ENCODE assay signal across 9 mouse cellular contexts in genomic region chr10:8762209-8762701, GRCm38 (mm10).
DNase-seq lines count a peak whose midpoint lies in the region; ATAC-seq lines count a peak whose summit lies in the region.
"Had no signal": no experiment of that assay in that cellular context is flagged by ENCODE, and none has a peak within 500 bp of the region (broad histone marks: within the 10 kb centered on the region; RNA-seq: fewer than 3 reads in every experiment).

No protein-coding gene starts in this region.

- no peaks in the 10 kb centered on the region for H3K9me3 ChIP-seq in embryonic facial prominence, embryonic 14.5 days (ENCODE audit: control insufficient read depth, low read length)
- H3K9me3 ChIP-seq in heart, embryonic 15.5 days (replicated peaks), result no peaks in the 10 kb centered on the region
- no peaks in the 10 kb centered on the region for H3K9me3 ChIP-seq in limb, embryonic 11.5 days (ENCODE audit: control insufficient read depth, low read length)
- no peaks in the 10 kb centered on the region for H3K9me3 ChIP-seq in neural tube, embryonic 15.5 days (replicated peaks)

- H3K27me3 ChIP-seq in embryonic facial prominence, embryonic 14.5 days (replicated peaks; ENCODE audit: control insufficient read depth, insufficient read depth, low read length), result no peaks in the 10 kb centered on the region
- H3K27me3 ChIP-seq in heart, embryonic 15.5 days, result no peaks in the 10 kb centered on the region
- no peaks in the 10 kb centered on the region for H3K27me3 ChIP-seq in limb, embryonic 11.5 days (ENCODE audit: control insufficient read depth, insufficient read depth, low read length)
- no peaks in the 10 kb centered on the region for H3K27me3 ChIP-seq in neural tube, embryonic 15.5 days (replicated peaks)

- intact Hi-C loops in left cerebral cortex, postnatal 10 days (cut with DNase I), result no loop called here
- intact Hi-C loops in left cerebral cortex, postnatal 36 days (cut with DNase I), result no loop called here

- H3K4me3 ChIP-seq in embryonic facial prominence, embryonic 14.5 days (ENCODE audit: low read depth, low read length), result peak overlapping the region; percentile 39
- H3K4me3 ChIP-seq in heart, embryonic 15.5 days, result peak overlapping the region; percentile 46
- no peak overlapping the region; the same call in 1 of the 2 replicates for H3K4me3 ChIP-seq in limb, embryonic 11.5 days (ENCODE audit: low read depth, low read length)
- H3K4me3 ChIP-seq in neural tube, embryonic 15.5 days (replicated peaks), result peak overlapping the region; percentile 31

- peak; percentile 16 to 52 for DNase-seq in left cerebral cortex, postnatal 10 days (ENCODE audit: extremely low spot score in 1 of 2, low spot score in 2 of 2)
- DNase-seq in left cerebral cortex, postnatal 36 days (ENCODE audit: low spot score in 2 of 2), result no peak
- DNase-seq in embryonic facial prominence, embryonic 14.5 days (ENCODE audit: low spot score), result peak; percentile 91
- DNase-seq in limb, embryonic 11.5 days (ENCODE audit: low spot score), result peak; percentile 59
- no peak for DNase-seq in B cell, adult 2 months

- peak overlapping the region; percentile 55 for H3K9ac ChIP-seq in embryonic facial prominence, embryonic 14.5 days (ENCODE audit: low read depth, low read length)
- H3K9ac ChIP-seq in heart, embryonic 15.5 days, result peak overlapping the region; percentile 47
- peak overlapping the region; percentile 30; the same call in 1 of the 2 replicates for H3K9ac ChIP-seq in limb, embryonic 11.5 days (ENCODE audit: low read length)
- H3K9ac ChIP-seq in neural tube, embryonic 15.5 days (replicated peaks), result peak overlapping the region; percentile 37
- H3K9ac ChIP-seq: liver, embryonic 14.5 days had no signal

- peak overlapping the region; percentile 87 for H3K27ac ChIP-seq in embryonic facial prominence, embryonic 14.5 days (replicated peaks; ENCODE audit: low read depth, low read length)
- H3K27ac ChIP-seq in heart, embryonic 15.5 days, result peak overlapping the region; percentile 74
- H3K27ac ChIP-seq in limb, embryonic 11.5 days (replicated peaks; ENCODE audit: low read depth, low read length), result 0 out of 2 replicates have a peak overlapping the region, but pooled peaks have one; percentile 5
- peak overlapping the region; percentile 77 for H3K27ac ChIP-seq in neural tube, embryonic 15.5 days (replicated peaks)
- H3K27ac ChIP-seq: liver, embryonic 14.5 days had no signal

- peak; percentile 66 for ATAC-seq in embryonic facial prominence, embryonic 14.5 days (ENCODE audit: low read depth)
- ATAC-seq in heart, embryonic 15.5 days (replicated peaks; ENCODE audit: insufficient number of reproducible peaks, insufficient read depth, low FRiP score, low read depth), result 0 out of 2 replicates have a peak, but pooled peaks have one; percentile 48
- ATAC-seq in limb, embryonic 11.5 days (ENCODE audit: insufficient number of reproducible peaks, low FRiP score, low TSS enrichment, low read depth), result peak; percentile 67; the same call in 1 of the 2 replicates
- peak; percentile 42 for ATAC-seq in neural tube, embryonic 15.5 days (ENCODE audit: low FRiP score)
- no peak for ATAC-seq in monocyte, adult 5-6 weeks (replicated peaks; ENCODE audit: insufficient number of reproducible peaks, low FRiP score, low TSS enrichment, poor library complexity, severe bottlenecking)

- H3K4me1 ChIP-seq in embryonic facial prominence, embryonic 14.5 days (ENCODE audit: control insufficient read depth, insufficient read depth, low read length), result peaks cover 51% of the 10 kb centered on the region
- H3K4me1 ChIP-seq in heart, embryonic 15.5 days (replicated peaks), result peaks cover 31% of the 10 kb centered on the region
- peaks cover 18% of the 10 kb centered on the region for H3K4me1 ChIP-seq in limb, embryonic 11.5 days (ENCODE audit: control insufficient read depth, insufficient read depth, low read length)
- H3K4me1 ChIP-seq in neural tube, embryonic 15.5 days, result peaks cover 48% of the 10 kb centered on the region

- peak overlapping the region; percentile 57 for H3K4me2 ChIP-seq in embryonic facial prominence, embryonic 14.5 days (ENCODE audit: low read depth, low read length)
- H3K4me2 ChIP-seq in heart, embryonic 15.5 days, result peak overlapping the region; percentile 69
- peak overlapping the region; percentile 36; the same call in 1 of the 2 replicates for H3K4me2 ChIP-seq in limb, embryonic 11.5 days (ENCODE audit: low read depth, severe bottlenecking)
- H3K4me2 ChIP-seq in neural tube, embryonic 15.5 days, result peak overlapping the region; percentile 48

- WGBS in embryonic facial prominence, embryonic 14.5 days, result 7% methylated on average over 14 of the region's 14 CpGs
- WGBS in heart, embryonic 15.5 days, result 12% methylated on average over 14 of the region's 14 CpGs
- 10% methylated on average over 14 of the region's 14 CpGs for WGBS in limb, embryonic 11.5 days
- WGBS in neural tube, embryonic 15.5 days, result 5% methylated on average over 14 of the region's 14 CpGs

- no peaks in the 10 kb centered on the region for H3K36me3 ChIP-seq in embryonic facial prominence, embryonic 14.5 days (ENCODE audit: control insufficient read depth, insufficient read depth, low read length)
- no peaks in the 10 kb centered on the region for H3K36me3 ChIP-seq in heart, embryonic 15.5 days
- H3K36me3 ChIP-seq in limb, embryonic 11.5 days (ENCODE audit: control insufficient read depth, insufficient read depth, low read length), result no peaks in the 10 kb centered on the region
- no peaks in the 10 kb centered on the region for H3K36me3 ChIP-seq in neural tube, embryonic 15.5 days

Comparison
In these comparisons a context has a peak if more than half of its experiments do, and no peak if none do; other contexts are left out.
1. DNase-seq: peak in left cerebral cortex, postnatal 10 days (2 of 2), embryonic facial prominence, embryonic 14.5 days (single experiment) and limb, embryonic 11.5 days (single experiment); none in left cerebral cortex, postnatal 36 days (0 of 2) and B cell, adult 2 months (0 of 2).
2. H3K27ac ChIP-seq: peak in every context shown above with its lines; median percentile 87 in embryonic facial prominence, embryonic 14.5 days; 77 in neural tube, embryonic 15.5 days; 74 in heart, embryonic 15.5 days; 5 in limb, embryonic 11.5 days.
3. Peak in every context shown above with its lines, with median percentiles within 50 percentile points of each other: H3K4me2 ChIP-seq and H3K9ac ChIP-seq.